Mouse (Mus musculus) thymus, adult 2 months (tissue): ENCODE results near the gene Rcan1. TPM values are rescaled to one million over a fixed set of nuclear protein-coding genes. Genes with fewer than 3 reads are reported as not detected.

Experiments
- DNase-seq: peaks from one replicate; pipeline ENCODE4 v3.0.0; 2021
- H3K27ac ChIP-seq: fragments of 200-500 bp; 2 replicates; pipeline ENCODE4 v1.5.1; 2012; ENCODE audit warnings: low read length, control low read depth; ENCODE audit not compliant: control insufficient read depth, insufficient read depth
- H3K27me3 ChIP-seq: fragments of 200-500 bp; 2 replicates; pipeline ENCODE4 v1.6.1; 2012; ENCODE audit warnings: mild to moderate bottlenecking, low read length, moderate library complexity, mixed read lengths; ENCODE audit not compliant: control insufficient read depth, insufficient read depth
- H3K36me3 ChIP-seq: fragments of 200-500 bp; 2 replicates; pipeline ENCODE4 v1.6.1; 2012; ENCODE audit warnings: mild to moderate bottlenecking, low read length, moderate library complexity; ENCODE audit not compliant: control insufficient read depth, insufficient read depth
- H3K4me1 ChIP-seq: fragments of 200-500 bp; replicated peaks from 2 replicates; pipeline ENCODE4 v1.6.1; 2012; ENCODE audit warnings: low read length; ENCODE audit not compliant: control insufficient read depth, insufficient read depth
- H3K4me3 ChIP-seq: fragments of 200-500 bp; 2 replicates; pipeline ENCODE4 v1.5.1; 2012; ENCODE audit warnings: mild to moderate bottlenecking, low read length, control low read depth, moderate library complexity; ENCODE audit not compliant: control insufficient read depth, insufficient read depth
- CTCF ChIP-seq: fragments of 200-500 bp; IDR thresholded peaks from 2 replicates; pipeline ENCODE4 v1.5.1; 2012; ENCODE audit warnings: mild to moderate bottlenecking, control low read depth, low read length, moderate library complexity, borderline replicate concordance; ENCODE audit not compliant: control insufficient read depth, poor library complexity, insufficient read depth; ENCODE audit errors: extremely low read depth
- POLR2A ChIP-seq: fragments of 200-500 bp; IDR thresholded peaks from 2 replicates; pipeline ENCODE4 v1.6.1; 2012; ENCODE audit warnings: mild to moderate bottlenecking, low read length, control low read depth, moderate library complexity; ENCODE audit not compliant: control insufficient read depth, poor library complexity, insufficient read depth; ENCODE audit errors: extremely low read depth
- WGBS: fragments of 180-500 bp; shearing (Covaris S2); methylation state at CpG from one replicate; pipeline ENCODE4 v1.1.7; 2018; 5-methylcytosine and 5-hydroxymethylcytosine counted together
- polyA plus RNA-seq: library from polyadenylated mRNA; depleted of rRNA; stranded (reverse); fragments of >200 nt; gene quantifications from 2 replicates; pipeline ENCODE4 v1.2.3, GENCODE M21; 2012

Gene Rcan1
- polyA plus RNA-seq, 1 experiment: 13.8 TPM

DNA sequence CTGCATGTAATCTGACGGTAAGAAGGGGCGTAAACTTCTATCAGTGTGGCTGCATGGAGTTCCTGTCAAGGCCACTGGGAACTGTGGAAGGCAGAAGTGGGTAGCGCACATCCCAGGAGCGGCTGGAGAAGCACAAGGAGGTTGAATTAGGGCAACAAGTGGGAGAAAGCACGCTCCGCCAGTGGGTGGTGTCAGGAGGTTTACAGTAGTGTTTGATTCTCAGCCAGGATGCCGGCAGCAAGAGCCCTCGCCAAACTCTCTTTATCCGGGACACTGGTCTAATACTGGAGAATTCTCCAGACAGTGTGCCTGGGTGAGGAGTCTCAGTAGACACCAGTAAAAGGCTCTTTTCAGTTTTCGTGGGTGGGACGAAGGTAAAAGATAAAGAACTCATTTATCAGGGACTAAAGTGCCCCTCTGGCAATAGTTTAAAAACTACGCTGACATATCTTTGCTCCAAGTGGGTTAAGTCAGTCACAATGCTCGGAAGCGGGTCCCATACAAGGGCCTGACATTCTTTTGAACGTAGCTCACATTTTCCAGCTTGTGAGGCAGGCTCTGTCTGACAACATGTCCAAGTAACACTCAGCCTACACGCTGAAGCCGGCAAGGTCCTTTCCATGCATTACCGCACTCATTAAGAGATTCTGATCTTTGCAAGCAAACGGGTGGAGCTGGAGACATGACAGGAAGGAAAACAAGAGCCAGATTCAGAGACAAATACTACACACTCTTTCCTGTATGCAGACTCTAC, 42.3 kb downstream of the Rcan1 start:
- no peak for DNase-seq
- whole genome bisulfite sequencing: 91% methylated on average over 19 of the region's 19 CpGs
- H3K27ac ChIP-seq: no peak overlapping the region
- no peaks in the 10 kb centered on the region for H3K36me3 ChIP-seq
- no peaks in the 10 kb centered on the region for H3K27me3 ChIP-seq
- no peak overlapping the region for H3K4me3 ChIP-seq
- peaks cover 5% of the 10 kb centered on the region for H3K4me1 ChIP-seq
- TF ChIP-seq CTCF (no peak), POLR2A (no peak)

DNA sequence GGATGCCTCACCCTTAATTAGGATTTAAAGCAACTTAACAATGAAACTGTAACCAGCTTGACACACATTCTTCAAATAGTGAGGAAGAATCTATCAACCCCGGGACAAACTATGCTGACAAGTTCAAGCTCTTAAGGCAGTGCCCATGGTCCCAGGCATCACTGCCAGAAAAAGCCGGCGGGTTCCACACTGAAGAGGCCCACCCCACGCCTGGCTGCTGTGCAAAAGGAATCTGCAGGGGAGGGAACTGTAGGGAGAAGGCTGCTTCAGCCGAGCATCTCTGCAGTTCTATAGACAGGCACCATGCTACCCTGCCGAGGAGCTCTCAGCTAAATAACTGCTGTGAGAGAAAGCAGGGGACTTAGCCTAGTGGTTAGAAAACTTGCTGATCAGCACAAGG, 44.0 kb downstream of the Rcan1 start:
- H3K36me3 ChIP-seq: no peaks in the 10 kb centered on the region
- H3K4me3 ChIP-seq: no peak overlapping the region
- no peak overlapping the region for H3K27ac ChIP-seq
- no peaks in the 10 kb centered on the region for H3K27me3 ChIP-seq
- TF ChIP-seq POLR2A (no peak), CTCF (no peak)
- DNase-seq: no peak
- peaks cover 5% of the 10 kb centered on the region for H3K4me1 ChIP-seq
- WGBS: 94% methylated on average over 6 of the region's 6 CpGs

DNA sequence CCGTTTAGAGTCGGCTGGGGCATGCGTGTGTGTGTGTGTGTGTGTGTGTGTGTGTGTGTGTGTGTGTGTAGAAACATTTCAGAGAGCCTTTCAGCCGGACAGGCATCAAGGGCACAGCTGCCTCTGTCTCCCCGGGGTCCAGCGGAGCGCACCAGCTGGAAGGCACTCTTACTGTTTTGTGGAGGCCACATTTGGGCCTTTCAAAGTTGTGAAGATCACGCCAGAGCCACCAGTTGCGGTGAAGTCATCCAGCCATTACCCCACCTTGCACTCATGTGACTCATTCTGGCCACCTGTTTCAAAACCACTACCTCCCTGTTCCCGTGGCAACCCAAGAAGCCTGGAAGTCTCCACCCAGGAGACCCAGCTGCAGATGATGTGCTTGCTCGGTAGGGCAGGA, 44.8 kb downstream of the Rcan1 start:
- Histone ChIP-seq H3K27me3 (no peaks in the 10 kb centered on the region), H3K36me3 (no peaks in the 10 kb centered on the region), H3K27ac (no peak overlapping the region), H3K4me3 (no peak overlapping the region), H3K4me1 (peaks cover 5% of the 10 kb centered on the region)
- TF ChIP-seq POLR2A (no peak), CTCF (no peak)
- no peak for DNase-seq
- WGBS: 32% methylated on average over 11 of the region's 11 CpGs

DNA sequence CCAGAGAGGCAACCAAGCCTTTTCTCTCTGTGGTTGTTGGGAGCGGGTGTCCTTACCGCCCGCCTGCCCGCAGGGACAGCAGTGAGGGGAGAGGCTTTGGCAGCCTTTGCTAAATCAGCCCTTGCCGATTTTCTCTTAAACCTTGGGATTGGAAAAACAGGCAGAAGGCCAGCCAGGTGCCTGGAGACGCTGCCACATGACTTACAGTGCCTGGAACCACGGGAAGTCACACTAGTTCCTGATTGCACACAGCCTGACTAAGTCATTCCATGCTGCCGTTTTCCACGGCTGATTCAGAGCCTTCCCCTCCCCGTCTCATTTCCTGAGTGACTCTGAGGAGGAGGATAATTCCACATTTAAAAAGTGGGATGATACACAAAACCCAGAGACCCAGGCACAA, 47.3 kb downstream of the Rcan1 start:
- no peak for TF ChIP-seq POLR2A
- TF ChIP-seq CTCF: no peak
- WGBS: 80% methylated on average over 10 of the region's 10 CpGs
- no peak for DNase-seq
- Histone ChIP-seq H3K4me3 (no peak overlapping the region), H3K27ac (no peak overlapping the region), H3K27me3 (no peaks in the 10 kb centered on the region), H3K4me1 (peaks cover 5% of the 10 kb centered on the region), H3K36me3 (no peaks in the 10 kb centered on the region)

DNA sequence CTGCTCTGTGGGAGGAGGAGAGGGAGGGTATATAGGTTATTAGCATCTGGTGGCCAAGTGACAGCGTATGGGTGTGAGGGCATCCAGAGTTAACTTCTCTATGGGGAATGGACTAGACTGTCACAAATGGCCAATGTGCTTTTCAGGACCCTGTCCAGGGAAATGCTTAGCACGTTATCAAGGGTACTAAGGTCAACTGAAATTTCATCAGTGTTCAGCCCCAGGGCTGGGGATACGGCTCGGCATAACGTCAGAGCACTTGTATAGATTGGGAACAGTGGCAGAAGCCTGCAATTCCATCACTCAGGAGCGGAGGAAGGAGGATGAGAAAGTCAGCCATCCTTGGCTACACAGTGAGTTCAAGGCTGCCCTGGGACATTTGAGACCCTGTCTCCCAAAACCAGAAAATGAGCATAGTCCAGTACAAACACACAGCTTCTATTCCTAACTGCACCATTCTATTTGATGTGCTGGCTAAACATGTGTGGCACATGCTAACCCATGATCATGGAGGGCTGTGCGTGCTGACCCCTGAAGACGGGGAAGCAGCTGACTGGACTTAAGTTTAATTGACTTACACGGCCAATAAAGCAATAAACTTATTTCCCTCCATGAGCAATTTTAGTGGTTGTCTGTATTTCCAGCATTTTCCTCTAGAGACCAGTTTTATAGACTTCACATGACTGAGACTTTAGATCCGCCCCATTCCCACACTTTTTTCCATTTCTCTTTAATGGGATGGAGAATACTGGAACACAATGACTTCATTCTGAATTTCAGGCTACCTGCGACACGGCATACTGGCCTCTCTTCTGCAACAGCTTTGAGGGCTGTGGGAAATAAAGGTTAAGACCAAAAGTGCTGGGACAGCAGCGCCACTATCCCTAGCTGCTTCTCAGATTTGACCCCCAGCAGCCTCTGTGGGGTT, 48.0 kb downstream of the Rcan1 start:
- no peaks in the 10 kb centered on the region for H3K27me3 ChIP-seq
- no peak for DNase-seq
- no peak overlapping the region for H3K27ac ChIP-seq
- no peak overlapping the region for H3K4me3 ChIP-seq
- 95% methylated on average over 13 of the region's 13 CpGs for WGBS
- H3K36me3 ChIP-seq: no peaks in the 10 kb centered on the region
- no peak for TF ChIP-seq CTCF
- TF ChIP-seq POLR2A: no peak
- H3K4me1 ChIP-seq: peaks cover 5% of the 10 kb centered on the region

DNA sequence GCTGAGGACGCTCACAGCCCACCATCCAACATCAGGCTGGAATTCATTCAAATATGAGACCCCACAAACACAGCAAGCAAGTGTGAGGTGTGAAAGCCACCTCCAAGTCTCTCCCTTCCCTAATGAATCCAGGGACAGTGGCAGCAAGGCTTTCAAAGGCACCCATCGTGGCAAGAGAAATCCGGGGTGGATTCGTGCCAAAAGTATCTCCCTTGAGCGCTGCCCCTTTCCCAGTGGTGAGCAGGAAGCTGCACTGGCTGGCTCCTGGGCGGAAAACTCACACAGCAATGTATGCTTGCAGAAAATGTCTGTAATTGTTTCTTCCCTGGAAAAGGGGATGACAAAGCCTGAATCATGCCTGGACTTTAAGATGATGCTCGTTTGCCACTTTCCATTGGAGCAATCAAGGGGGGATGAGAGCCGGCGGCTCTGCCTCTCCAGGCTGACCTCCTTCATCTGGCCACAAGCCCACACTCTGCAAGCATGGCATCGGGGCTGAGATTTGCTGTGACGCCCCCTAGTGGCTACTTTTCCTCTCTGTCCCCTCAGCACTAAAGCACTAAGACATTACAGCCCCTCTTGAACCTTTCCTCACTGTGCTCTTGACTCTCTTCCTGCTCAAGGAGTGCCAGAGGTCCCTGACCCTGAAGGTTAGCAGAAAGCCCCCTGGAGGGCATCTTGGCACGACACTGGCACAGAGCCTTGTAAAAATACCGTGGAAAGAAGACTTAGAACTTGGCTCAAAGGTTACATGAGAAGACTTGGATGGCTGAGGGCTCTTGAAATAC, 49.3 kb downstream of the Rcan1 start:
- Histone ChIP-seq H3K27me3 (no peaks in the 10 kb centered on the region), H3K4me1 (peaks cover 5% of the 10 kb centered on the region), H3K36me3 (no peaks in the 10 kb centered on the region), H3K4me3 (no peak overlapping the region), H3K27ac (no peak overlapping the region)
- DNase-seq: no peak
- TF ChIP-seq CTCF: no peak
- no peak for TF ChIP-seq POLR2A
- 86% methylated on average over 13 of the region's 13 CpGs for WGBS
